Mouse (Mus musculus): ENCODE measurements at regions not wholly inside any gene's neighbourhood (a gene's known extent, or its start where the extent isn't known, plus 50 kb on each side); places are given as distances from the start of the nearest gene placed in this dataset.

- Histone ChIP-seq H3K27me3 (ENCODE audit: control insufficient read depth in 1 of 2, insufficient read depth in 2 of 2, low read length in 2 of 2) (no peaks in the 10 kb centered on the region), H3K27ac (ENCODE audit: control insufficient read depth, low read depth, low read length) (no peak overlapping the region), H3K4me3 (ENCODE audit: control insufficient read depth in 1 of 2, insufficient read depth in 1 of 2, low read depth in 2 of 2, low read length in 2 of 2) (no peak overlapping the region), H3K9ac (ENCODE audit: control insufficient read depth, low read depth, low read length, poor library complexity, severe bottlenecking) (no peak overlapping the region), H3K79me2 (ENCODE audit: control insufficient read depth, insufficient read depth, low read length, poor library complexity) (no peaks in the 10 kb centered on the region), H3K4me1 (ENCODE audit: control insufficient read depth in 1 of 2, insufficient read depth in 2 of 2, low read length in 2 of 2) (no peaks in the 10 kb centered on the region), H3K36me3 (ENCODE audit: control insufficient read depth in 1 of 2, insufficient read depth in 2 of 2, low read length in 2 of 2) (no peaks in the 10 kb centered on the region), H3K9me3 (replicated peaks; ENCODE audit: insufficient read depth, low read length) (no peaks in the 10 kb centered on the region)
- no peak for DNase-seq (ENCODE audit: low read depth, low spot score)
- TF ChIP-seq SIN3A (IDR thresholded peaks at IDR 0.05; ENCODE audit: low read length) (no peak), ETS1 (IDR thresholded peaks at IDR 0.05; ENCODE audit: low read depth, low read length) (no peak), POLR2A (IDR thresholded peaks at IDR 0.05; ENCODE audit: control insufficient read depth in 1 of 2, insufficient read depth in 1 of 2, low read depth in 1 of 2, low read length in 2 of 2, poor library complexity in 1 of 2) (no peak), MYC (IDR thresholded peaks at IDR 0.05; ENCODE audit: low read depth, low read length) (no peak), BHLHE40 (IDR thresholded peaks at IDR 0.05; ENCODE audit: borderline replicate concordance, low read depth, low read length) (no peak), ZKSCAN1 (IDR thresholded peaks at IDR 0.05; ENCODE audit: low read depth, low read length) (no peak), MAFK (IDR thresholded peaks at IDR 0.05; ENCODE audit: borderline replicate concordance, low read depth, low read length) (no peak), MXI1 (IDR thresholded peaks at IDR 0.05; ENCODE audit: low read depth, low read length) (no peak), POLR2AphosphoS2 (IDR thresholded peaks at IDR 0.05; ENCODE audit: low read length) (no peak), CHD2 (IDR thresholded peaks at IDR 0.05; ENCODE audit: low read length) (no peak), NELFE (IDR thresholded peaks at IDR 0.05; ENCODE audit: low read depth, low read length) (no peak), ZMIZ1 (IDR thresholded peaks at IDR 0.05; ENCODE audit: low read depth, low read length) (no peak), JUND (IDR thresholded peaks at IDR 0.05; ENCODE audit: low read depth, low read length) (no peak), RAD21 (IDR thresholded peaks at IDR 0.05; ENCODE audit: low read depth, low read length) (no peak)
Measured at GRCm38 (mm10) chr13:11147268-11147667, 786.6 kb upstream of the Chrm3 start.

DNA sequence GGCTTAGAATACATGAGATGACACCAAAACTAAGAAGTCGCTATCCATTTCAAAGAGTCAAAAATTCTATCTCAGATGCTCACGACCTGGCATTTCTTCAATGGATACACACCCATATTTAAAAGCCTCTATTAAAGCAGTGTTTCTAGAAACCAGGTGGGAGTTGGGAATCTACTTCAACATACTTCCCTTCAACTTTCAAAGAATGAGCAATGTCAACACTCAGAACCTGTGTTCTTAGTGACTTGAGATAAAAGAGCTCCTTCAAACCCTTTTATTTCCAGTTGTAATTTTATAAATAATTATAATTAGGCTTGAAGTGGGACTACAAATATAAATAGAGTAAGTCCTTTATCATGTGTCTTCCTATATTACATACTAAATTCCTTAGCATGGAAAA, 747.0 kb upstream of the Chrm3 start:
- Histone ChIP-seq H3K4me1 (ENCODE audit: control insufficient read depth in 1 of 2, insufficient read depth in 2 of 2, low read length in 2 of 2) (no peaks in the 10 kb centered on the region), H3K4me3 (ENCODE audit: control insufficient read depth in 1 of 2, insufficient read depth in 1 of 2, low read depth in 2 of 2, low read length in 2 of 2) (no peak overlapping the region), H3K27ac (ENCODE audit: control insufficient read depth, low read depth, low read length) (no peak overlapping the region), H3K79me2 (ENCODE audit: control insufficient read depth, insufficient read depth, low read length, poor library complexity) (no peaks in the 10 kb centered on the region), H3K9me3 (replicated peaks; ENCODE audit: insufficient read depth, low read length) (no peaks in the 10 kb centered on the region), H3K9ac (ENCODE audit: control insufficient read depth, low read depth, low read length, poor library complexity, severe bottlenecking) (no peak overlapping the region), H3K27me3 (ENCODE audit: control insufficient read depth in 1 of 2, insufficient read depth in 2 of 2, low read length in 2 of 2) (peaks cover 0 to 4% of the 10 kb centered on the region in 2 experiments; a peak in 1 of 4 replicates), H3K36me3 (ENCODE audit: control insufficient read depth in 1 of 2, insufficient read depth in 2 of 2, low read length in 2 of 2) (no peaks in the 10 kb centered on the region)
- no peak for TF ChIP-seq CHD2 (IDR thresholded peaks at IDR 0.05; ENCODE audit: low read length)
- TF ChIP-seq TBP (IDR thresholded peaks at IDR 0.05; ENCODE audit: low read depth, low read length): no peak
- TF ChIP-seq MAX (IDR thresholded peaks at IDR 0.05; ENCODE audit: low read length): no peak
- no peak for TF ChIP-seq MYB (IDR thresholded peaks at IDR 0.05; ENCODE audit: low read depth, low read length)
- TF ChIP-seq ZMIZ1 (IDR thresholded peaks at IDR 0.05; ENCODE audit: low read depth, low read length): no peak
- TF ChIP-seq KAT2A (conservative IDR thresholded peaks at IDR 0.05; ENCODE audit: low read depth, low read length): no peak
- TF ChIP-seq ZKSCAN1 (IDR thresholded peaks at IDR 0.05; ENCODE audit: low read depth, low read length): no peak
- no peak for TF ChIP-seq UBTF (IDR thresholded peaks at IDR 0.05; ENCODE audit: borderline replicate concordance, insufficient read depth, low read depth, low read length)
- no peak for TF ChIP-seq POLR2AphosphoS5 (IDR thresholded peaks at IDR 0.05; ENCODE audit: borderline replicate concordance, low read depth, low read length)
- no peak for TF ChIP-seq MYC (IDR thresholded peaks at IDR 0.05; ENCODE audit: low read depth, low read length)
- no peak for TF ChIP-seq E2F4 (IDR thresholded peaks at IDR 0.05; ENCODE audit: borderline replicate concordance, low read depth, low read length)
- TF ChIP-seq MEF2A (IDR thresholded peaks at IDR 0.05; ENCODE audit: extremely low read depth, insufficient replicate concordance, low read depth, low read length, poor library complexity, severe bottlenecking): no peak
- no peak for TF ChIP-seq RCOR1 (IDR thresholded peaks at IDR 0.05; ENCODE audit: low read depth, low read length)
- no peak for TF ChIP-seq USF1 (IDR thresholded peaks at IDR 0.05; ENCODE audit: low read depth, low read length)
- no peak for DNase-seq (ENCODE audit: low read depth, low spot score)
